Mouse (Mus musculus): ENCODE measurements around the gene Nprl3. TPM values are rescaled to one million over a fixed set of nuclear protein-coding genes. Genes with fewer than 3 reads are reported as not detected.
A peak's percentile ranks its signal among the peaks of the same experiment; 100 is the strongest.

The Nprl3 gene
- total and polyA plus RNA-seq, 3 experiments: 26.3 to 121 (median 106) TPM

GRCm38 (mm10) chr11:32200075-32200601 lies 67.4 kb downstream of the Nprl3 start, which contains the start of gene Il9r:
Gene Il9r (minus strand): TSS chr11:32200279.
- no peaks in the 10 kb centered on the region for H3K9me3 ChIP-seq (replicated peaks)
- TF ChIP-seq GATA2 (IDR thresholded peaks at IDR 0.05; ENCODE audit: borderline replicate concordance, low read depth, low read length) (peak; percentile 77; the same call in 1 of the 2 replicates), TAL1 (conservative IDR thresholded peaks at IDR 0.05; ENCODE audit: low read depth, low read length) (peak; percentile 69), CTCF (IDR thresholded peaks at IDR 0.05; ENCODE audit: low read depth, low read length) (no peak), POLR2AphosphoS5 (IDR thresholded peaks at IDR 0.05; ENCODE audit: insufficient replicate concordance, low read depth, low read length) (no peak), GATA1 (IDR thresholded peaks at IDR 0.05; ENCODE audit: borderline replicate concordance, low read length) (no peak)
- peaks cover 78% of the 10 kb centered on the region for H3K4me1 ChIP-seq (ENCODE audit: insufficient read depth, low read depth, low read length)
- DNase-seq (ENCODE audit: low spot score) (peak; percentile 56), ATAC-seq (ENCODE audit: extremely low read depth, insufficient number of reproducible peaks, low FRiP score, poor library complexity, severe bottlenecking) (peak; percentile 25)
- peaks cover 12% of the 10 kb centered on the region; the same call in 1 of the 2 replicates for H3K27me3 ChIP-seq (ENCODE audit: insufficient read depth, low read length)
- peaks cover 5% of the 10 kb centered on the region for H3K36me3 ChIP-seq (replicated peaks)
- H3K4me3 ChIP-seq (ENCODE audit: low read depth, low read length): peak within 1 kb of the TSS; percentile 62; the same call in 1 of the 2 replicates

DNA sequence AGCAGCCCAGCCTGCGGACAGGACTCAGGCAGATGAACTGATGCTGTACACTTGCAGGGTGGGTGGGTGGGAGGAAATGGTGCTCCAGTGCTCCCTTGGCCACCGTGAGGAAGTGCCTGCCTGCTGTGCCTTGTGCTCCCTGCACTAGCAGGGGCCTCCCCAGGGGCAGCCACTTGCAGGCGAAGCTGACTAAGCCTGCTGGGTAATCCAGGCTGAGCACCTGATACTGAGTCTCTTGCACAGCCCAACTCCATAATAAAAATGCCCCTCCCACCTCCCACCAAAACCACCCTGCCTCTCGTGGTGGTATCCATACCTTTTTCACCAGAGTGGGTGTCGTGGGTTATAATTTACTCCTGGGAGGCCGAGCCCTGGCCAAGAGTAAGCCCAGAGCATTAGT lies 68.3 kb downstream of the Nprl3 start:
- peak overlapping the region; percentile 62; the same call in 1 of the 2 replicates for H3K4me3 ChIP-seq (ENCODE audit: low read depth, low read length)
- ATAC-seq (ENCODE audit: extremely low read depth, insufficient number of reproducible peaks, low FRiP score, poor library complexity, severe bottlenecking) (no peak), DNase-seq (ENCODE audit: low spot score) (peak; percentile 62)
- H3K9me3 ChIP-seq (replicated peaks): no peaks in the 10 kb centered on the region
- peaks cover 14% of the 10 kb centered on the region for H3K36me3 ChIP-seq (replicated peaks)
- peaks cover 21% of the 10 kb centered on the region; the same call in 1 of the 2 replicates for H3K27me3 ChIP-seq (ENCODE audit: insufficient read depth, low read length)
- peaks cover 71% of the 10 kb centered on the region for H3K4me1 ChIP-seq (ENCODE audit: insufficient read depth, low read depth, low read length)
- no peak for TF ChIP-seq GATA2 (IDR thresholded peaks at IDR 0.05; ENCODE audit: borderline replicate concordance, low read depth, low read length)
- TF ChIP-seq GATA1 (IDR thresholded peaks at IDR 0.05; ENCODE audit: borderline replicate concordance, low read length): no peak

GRCm38 (mm10) chr11:32198256-32198955 lies 69.1 kb downstream of the Nprl3 start:
- no peaks in the 10 kb centered on the region for H3K9me3 ChIP-seq (replicated peaks)
- peak overlapping the region; percentile 39; the same call in 1 of the 2 replicates for H3K4me3 ChIP-seq (ENCODE audit: low read depth, low read length)
- no peak for DNase-seq (ENCODE audit: low spot score)
- H3K36me3 ChIP-seq (replicated peaks): peaks cover 23% of the 10 kb centered on the region
- peaks cover 73% of the 10 kb centered on the region for H3K4me1 ChIP-seq (ENCODE audit: insufficient read depth, low read depth, low read length)
- peaks cover 26% of the 10 kb centered on the region; the same call in 1 of the 2 replicates for H3K27me3 ChIP-seq (ENCODE audit: insufficient read depth, low read length)
- no peak for ATAC-seq (ENCODE audit: extremely low read depth, insufficient number of reproducible peaks, low FRiP score, poor library complexity, severe bottlenecking)
- TF ChIP-seq GATA1 (IDR thresholded peaks at IDR 0.05; ENCODE audit: borderline replicate concordance, low read length) (no peak), TAL1 (conservative IDR thresholded peaks at IDR 0.05; ENCODE audit: low read depth, low read length) (no peak), GATA2 (IDR thresholded peaks at IDR 0.05; ENCODE audit: borderline replicate concordance, low read depth, low read length) (no peak), POLR2AphosphoS5 (IDR thresholded peaks at IDR 0.05; ENCODE audit: insufficient replicate concordance, low read depth, low read length) (no peak), CTCF (IDR thresholded peaks at IDR 0.05; ENCODE audit: low read depth, low read length) (no peak)

GRCm38 (mm10) chr11:32197766-32198165 lies 69.7 kb downstream of the Nprl3 start:
- H3K4me3 ChIP-seq (ENCODE audit: low read depth, low read length): no peak overlapping the region
- H3K4me1 ChIP-seq (ENCODE audit: insufficient read depth, low read depth, low read length): peaks cover 71% of the 10 kb centered on the region
- no peak for ATAC-seq (ENCODE audit: extremely low read depth, insufficient number of reproducible peaks, low FRiP score, poor library complexity, severe bottlenecking)

GRCm38 (mm10) chr11:32196727-32197126 lies 70.8 kb downstream of the Nprl3 start:
- DNase-seq (ENCODE audit: low spot score) (no peak), ATAC-seq (ENCODE audit: extremely low read depth, insufficient number of reproducible peaks, low FRiP score, poor library complexity, severe bottlenecking) (no peak)
- Histone ChIP-seq H3K36me3 (replicated peaks) (peaks cover 35% of the 10 kb centered on the region), H3K4me1 (ENCODE audit: insufficient read depth, low read depth, low read length) (peaks cover 63% of the 10 kb centered on the region), H3K4me3 (ENCODE audit: low read depth, low read length) (no peak overlapping the region; the same call in 1 of the 2 replicates), H3K9me3 (replicated peaks) (no peaks in the 10 kb centered on the region), H3K27me3 (ENCODE audit: insufficient read depth, low read length) (peaks cover 31% of the 10 kb centered on the region; the same call in 1 of the 2 replicates)
- TF ChIP-seq GATA1 (IDR thresholded peaks at IDR 0.05; ENCODE audit: borderline replicate concordance, low read length) (no peak), TAL1 (conservative IDR thresholded peaks at IDR 0.05; ENCODE audit: low read depth, low read length) (no peak), POLR2AphosphoS5 (IDR thresholded peaks at IDR 0.05; ENCODE audit: insufficient replicate concordance, low read depth, low read length) (no peak), GATA2 (IDR thresholded peaks at IDR 0.05; ENCODE audit: borderline replicate concordance, low read depth, low read length) (no peak), CTCF (IDR thresholded peaks at IDR 0.05; ENCODE audit: low read depth, low read length) (no peak)

More at GRCm38 (mm10) chr11:32197766-32198165, 69.7 kb downstream of the Nprl3 start:
- DNase-seq (ENCODE audit: low spot score): no peak
- no peak for TF ChIP-seq POLR2AphosphoS5 (IDR thresholded peaks at IDR 0.05; ENCODE audit: insufficient replicate concordance, low read depth, low read length)
- no peak for TF ChIP-seq TAL1 (conservative IDR thresholded peaks at IDR 0.05; ENCODE audit: low read depth, low read length)
- TF ChIP-seq GATA2 (IDR thresholded peaks at IDR 0.05; ENCODE audit: borderline replicate concordance, low read depth, low read length): no peak
- TF ChIP-seq CTCF (IDR thresholded peaks at IDR 0.05; ENCODE audit: low read depth, low read length): no peak
- TF ChIP-seq GATA1 (IDR thresholded peaks at IDR 0.05; ENCODE audit: borderline replicate concordance, low read length): no peak
- H3K36me3 ChIP-seq (replicated peaks): peaks cover 28% of the 10 kb centered on the region
- H3K9me3 ChIP-seq (replicated peaks): no peaks in the 10 kb centered on the region
- H3K27me3 ChIP-seq (ENCODE audit: insufficient read depth, low read length): peaks cover 26% of the 10 kb centered on the region; the same call in 1 of the 2 replicates

GRCm38 (mm10) chr11:32195867-32196540 lies 71.5 kb downstream of the Nprl3 start:
- Histone ChIP-seq H3K36me3 (replicated peaks) (peaks cover 43% of the 10 kb centered on the region), H3K4me1 (ENCODE audit: insufficient read depth, low read depth, low read length) (peaks cover 59% of the 10 kb centered on the region), H3K9me3 (replicated peaks) (no peaks in the 10 kb centered on the region), H3K27me3 (ENCODE audit: insufficient read depth, low read length) (peaks cover 31% of the 10 kb centered on the region; the same call in 1 of the 2 replicates), H3K4me3 (ENCODE audit: low read depth, low read length) (peak overlapping the region; percentile 31; the same call in 1 of the 2 replicates)
- ATAC-seq (ENCODE audit: extremely low read depth, insufficient number of reproducible peaks, low FRiP score, poor library complexity, severe bottlenecking) (peak; percentile 69), DNase-seq (ENCODE audit: low spot score) (peak; percentile 55)
- TF ChIP-seq TAL1 (conservative IDR thresholded peaks at IDR 0.05; ENCODE audit: low read depth, low read length) (no peak), POLR2AphosphoS5 (IDR thresholded peaks at IDR 0.05; ENCODE audit: insufficient replicate concordance, low read depth, low read length) (no peak), GATA1 (IDR thresholded peaks at IDR 0.05; ENCODE audit: borderline replicate concordance, low read length) (no peak), GATA2 (IDR thresholded peaks at IDR 0.05; ENCODE audit: borderline replicate concordance, low read depth, low read length) (no peak), CTCF (IDR thresholded peaks at IDR 0.05; ENCODE audit: low read depth, low read length) (no peak)

All from G1E (cell line).